Mouse (Mus musculus): ENCODE results near the gene 1700109H08Rik.
"Not testable (repeated sequence)": the region's sequence is repeated elsewhere in the genome, so short reads cannot be mapped to it uniquely, and the experiment has no call there.

Gene 1700109H08Rik

GRCm38 (mm10) chr5:3571266-3571665 is at the start of gene 1700109H08Rik:
1700109H08Rik (plus strand) TSS chr5:3571566.
- no peak for DNase-seq

GRCm38 (mm10) chr5:3521741-3522140 is 49.6 kb upstream of the 1700109H08Rik start:
- DNase-seq: no peak

- DNase-seq: no peak
Measured at GRCm38 (mm10) chr5:3522826-3523225, 48.5 kb upstream of the 1700109H08Rik start.

GRCm38 (mm10) chr5:3527041-3527691 is 44.2 kb upstream of the 1700109H08Rik start:
- DNase-seq: no peak

- no peak for DNase-seq
Measured at GRCm38 (mm10) chr5:3529585-3530189, 41.7 kb upstream of the 1700109H08Rik start.

- not testable (repeated sequence) for DNase-seq
Measured at GRCm38 (mm10) chr5:3532048-3532447, 39.3 kb upstream of the 1700109H08Rik start.

GRCm38 (mm10) chr5:3536592-3537212 is 34.7 kb upstream of the 1700109H08Rik start:
- DNase-seq: no peak

GRCm38 (mm10) chr5:3538505-3539472 is 32.6 kb upstream of the 1700109H08Rik start:
- DNase-seq: no peak

GRCm38 (mm10) chr5:3541871-3542270 is 29.5 kb upstream of the 1700109H08Rik start:
- DNase-seq: no peak

- peak; percentile 96 to 98 for DNase-seq
Measured at GRCm38 (mm10) chr5:3543629-3544479, 27.5 kb upstream of the 1700109H08Rik start, which contains the start of gene Fam133b. Fam133b (plus strand) TSS chr5:3543833.

GRCm38 (mm10) chr5:3544480-3544769 is 26.9 kb upstream of the 1700109H08Rik start:
- DNase-seq: no peak

- DNase-seq: no peak
Measured at GRCm38 (mm10) chr5:3546226-3546625, 25.1 kb upstream of the 1700109H08Rik start.

GRCm38 (mm10) chr5:3551481-3551880 is 19.9 kb upstream of the 1700109H08Rik start:
- DNase-seq: no peak

- DNase-seq: no peak
Measured at GRCm38 (mm10) chr5:3554198-3554597, 17.2 kb upstream of the 1700109H08Rik start.

GRCm38 (mm10) chr5:3574825-3575224 is 3.5 kb downstream of the 1700109H08Rik start:
- DNase-seq: no peak

GRCm38 (mm10) chr5:3577939-3578338 is 6.6 kb downstream of the 1700109H08Rik start:
- no peak for DNase-seq

- DNase-seq: no peak
Measured at GRCm38 (mm10) chr5:3579066-3579465, 7.7 kb downstream of the 1700109H08Rik start.

GRCm38 (mm10) chr5:3595693-3596398 is 24.5 kb downstream of the 1700109H08Rik start, which contains the start of gene Pex1:
Pex1 (plus strand) TSS chr5:3596066.
- DNase-seq: peak; percentile 97

GRCm38 (mm10) chr5:3596399-3596766 is 25.0 kb downstream of the 1700109H08Rik start, which contains the start of gene Rbm48:
Rbm48 (minus strand) TSS chr5:3596585.
- DNase-seq: peak; percentile 87 to 89

- no peak for DNase-seq
Measured at GRCm38 (mm10) chr5:3597171-3597570, 25.8 kb downstream of the 1700109H08Rik start.

GRCm38 (mm10) chr5:3598766-3599165 is 27.4 kb downstream of the 1700109H08Rik start:
- DNase-seq: no peak
